Mouse (Mus musculus): Measurements from ENCODE around the gene Gdpd3.

GRCm38 (mm10) chr7:126781661-126782370 lies 15.7 kb downstream of the Gdpd3 start:
- TF ChIP-seq CTCF (conservative IDR thresholded peaks at IDR 0.05; ENCODE audit: insufficient read depth, insufficient read length, low read depth, low read length) (no peak), POLR2A (IDR thresholded peaks at IDR 0.05; ENCODE audit: low read depth, low read length) (no peak)

Data from kidney, adult 2 months (tissue).